Mouse (Mus musculus): ENCODE measurements around the gene Apbb1ip. TPM values are rescaled to one million over a fixed set of nuclear protein-coding genes. Genes with fewer than 3 reads are reported as not detected.

The Apbb1ip gene
- total RNA-seq, 2 experiments from 2014 or later, result 5.0 to 6.1 TPM

- Histone ChIP-seq H3K27ac (no peak overlapping the region), H3K4me3 (no peak overlapping the region)
- DNase-seq (ENCODE audit: extremely low spot score in 1 of 2, low spot score in 2 of 2), result no peak
- intact Hi-C loops (cut with DNase I), result no loop called here
- TF ChIP-seq CTCF (IDR thresholded peaks at IDR 0.05), result no peak
Measured at GRCm38 (mm10) chr2:22914421-22914820, 140.5 kb downstream of the Apbb1ip start.

GRCm38 (mm10) chr2:22918651-22919050 lies 144.8 kb downstream of the Apbb1ip start:
- no peak for TF ChIP-seq CTCF (IDR thresholded peaks at IDR 0.05)
- intact Hi-C loops (cut with DNase I), result no loop called here
- H3K4me3 ChIP-seq, result no peak overlapping the region
- H3K27ac ChIP-seq, result no peak overlapping the region
- DNase-seq (ENCODE audit: extremely low spot score in 1 of 2, low spot score in 2 of 2), result no peak

Other genes with a start within 250 kb of the Apbb1ip start
- gene Gad2, start 151.9 kb upstream of the Apbb1ip start, total RNA-seq (2021), result 100 to 1,000 TPM; 104 to 120 TPM
- 10 to 100 TPM; 17.8 to 18.1 TPM for gene Pdss1, start 121.4 kb downstream of the Apbb1ip start, total RNA-seq (2021)